Mouse (Mus musculus) gonadal fat pad, adult 2 months (tissue): ENCODE data around the gene Tedc2. TPM values are rescaled to one million over a fixed set of nuclear protein-coding genes. Genes with fewer than 3 reads are reported as not detected.

ENCODE experiments used
- DNase-seq: peaks from one replicate; pipeline ENCODE4 v3.0.0-alpha.2; 2012; ENCODE audit warnings: low read depth
- polyA plus RNA-seq: library from polyadenylated mRNA; depleted of rRNA; stranded (reverse); fragments of >200 nt; gene quantifications from 2 replicates; pipeline ENCODE4 v1.2.3, GENCODE M21; 2012; rRNA removed

Gene Tedc2
- 7.1 and 8.9 TPM in 2 replicates for polyA plus RNA-seq

- DNase-seq: no peak
Measured at GRCm38 (mm10) chr17:24220435-24221411, at the start of gene Tedc2. TSS of gene Tedc2 (minus strand) at chr17:24220851.

- no peak for DNase-seq
Measured at GRCm38 (mm10) chr17:24267133-24267532, 46.5 kb upstream of the Tedc2 start.

GRCm38 (mm10) chr17:24264766-24265165, 44.1 kb upstream of the Tedc2 start:
- no peak for DNase-seq

- no peak for DNase-seq
Measured at GRCm38 (mm10) chr17:24260516-24260915, 39.9 kb upstream of the Tedc2 start.

GRCm38 (mm10) chr17:24259702-24260101, 39.1 kb upstream of the Tedc2 start:
- no peak for DNase-seq

- DNase-seq: peak; percentile 40
Measured at GRCm38 (mm10) chr17:24258981-24259380, 38.3 kb upstream of the Tedc2 start.

GRCm38 (mm10) chr17:24252329-24252728, 31.7 kb upstream of the Tedc2 start:
- DNase-seq: no peak

GRCm38 (mm10) chr17:24251320-24252069, 30.8 kb upstream of the Tedc2 start, which contains the start of gene Ccnf:
TSS of gene Ccnf (minus strand) at chr17:24251484.
- DNase-seq: peak; percentile 70

- no peak for DNase-seq
Measured at GRCm38 (mm10) chr17:24250988-24251319, 30.3 kb upstream of the Tedc2 start.

- DNase-seq: no peak
Measured at GRCm38 (mm10) chr17:24248641-24249040, 28.0 kb upstream of the Tedc2 start.

GRCm38 (mm10) chr17:24244061-24244460, 23.4 kb upstream of the Tedc2 start:
- no peak for DNase-seq

- no peak for DNase-seq
Measured at GRCm38 (mm10) chr17:24243311-24243969, 22.8 kb upstream of the Tedc2 start.

GRCm38 (mm10) chr17:24236921-24237320, 16.3 kb upstream of the Tedc2 start:
- DNase-seq: peak; percentile 42

- DNase-seq: no peak
Measured at GRCm38 (mm10) chr17:24236479-24236878, 15.8 kb upstream of the Tedc2 start.

- no peak for DNase-seq
Measured at GRCm38 (mm10) chr17:24227941-24228340, 7.3 kb upstream of the Tedc2 start.

- no peak for DNase-seq
Measured at GRCm38 (mm10) chr17:24226721-24227120, 6.1 kb upstream of the Tedc2 start.

GRCm38 (mm10) chr17:24225851-24226250, 5.2 kb upstream of the Tedc2 start:
- no peak for DNase-seq

GRCm38 (mm10) chr17:24224741-24225140, 4.1 kb upstream of the Tedc2 start:
- DNase-seq: no peak

- no peak for DNase-seq
Measured at GRCm38 (mm10) chr17:24223513-24223912, 2.9 kb upstream of the Tedc2 start.

- no peak for DNase-seq
Measured at GRCm38 (mm10) chr17:24222653-24223052, 2.0 kb upstream of the Tedc2 start.

GRCm38 (mm10) chr17:24216836-24217235, 3.8 kb downstream of the Tedc2 start:
- no peak for DNase-seq

- peak; percentile 91 for DNase-seq
Measured at GRCm38 (mm10) chr17:24213186-24213585, 7.5 kb downstream of the Tedc2 start.
